Mouse (Mus musculus): Measurements from ENCODE around the gene Adam33. TPM values are rescaled to one million over a fixed set of nuclear protein-coding genes. Genes with fewer than 3 reads are reported as not detected.

Gene Adam33
- polyA plus RNA-seq, 1 experiment from 2014 or later: 0.37 TPM

DNA sequence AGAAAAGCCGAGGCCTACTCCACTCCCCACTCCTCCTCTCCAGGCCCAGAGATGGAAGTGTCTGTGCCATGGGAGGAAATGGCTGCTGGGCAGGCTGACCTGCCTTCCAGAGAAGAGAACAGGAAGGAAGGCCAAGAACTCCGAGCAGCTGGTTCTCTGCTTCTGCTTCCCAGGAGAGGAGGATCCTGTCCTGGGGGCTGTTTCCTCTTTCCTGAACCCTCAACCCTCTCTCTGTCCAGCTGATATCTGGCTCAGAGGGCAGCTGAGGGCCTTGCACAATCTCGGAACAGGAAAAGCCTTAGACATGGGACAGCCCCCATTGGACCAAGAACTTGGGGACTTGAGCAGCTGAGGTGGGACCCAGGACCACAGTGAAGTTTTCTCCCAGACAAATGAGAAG lies 27.2 kb upstream of the Adam33 start:
- ATAC-seq (ENCODE audit: insufficient read depth, low FRiP score, low TSS enrichment): no peak
- no peak overlapping the region for H3K27ac ChIP-seq (ENCODE audit: low read depth, low read length)

GRCm38 (mm10) chr2:131089634-131090033 lies 26.0 kb upstream of the Adam33 start:
- Histone ChIP-seq H3K36me3 (ENCODE audit: control insufficient read depth, insufficient read depth, low read length) (no peaks in the 10 kb centered on the region), H3K27me3 (ENCODE audit: control insufficient read depth, insufficient read depth, low read length) (no peaks in the 10 kb centered on the region), H3K9me3 (ENCODE audit: control insufficient read depth, low read length) (no peaks in the 10 kb centered on the region), H3K4me2 (ENCODE audit: low read depth) (no peak overlapping the region), H3K4me1 (ENCODE audit: control insufficient read depth, insufficient read depth, low read length) (no peaks in the 10 kb centered on the region), H3K4me3 (ENCODE audit: low read depth, low read length) (no peak overlapping the region), H3K27ac (ENCODE audit: low read depth, low read length) (no peak overlapping the region), H3K9ac (ENCODE audit: low read length) (no peak overlapping the region)
- WGBS: 95% methylated on average over 1 of the region's 1 CpGs
- ATAC-seq (ENCODE audit: insufficient read depth, low FRiP score, low TSS enrichment) (no peak), DNase-seq (ENCODE audit: low spot score) (no peak)

More for the DNA sequence above, 27.2 kb upstream of the Adam33 start:
- Histone ChIP-seq H3K4me1 (ENCODE audit: control insufficient read depth, insufficient read depth, low read length) (no peaks in the 10 kb centered on the region), H3K9ac (ENCODE audit: low read length) (no peak overlapping the region), H3K4me3 (ENCODE audit: low read depth, low read length) (no peak overlapping the region), H3K9me3 (ENCODE audit: control insufficient read depth, low read length) (no peaks in the 10 kb centered on the region), H3K4me2 (ENCODE audit: low read depth) (no peak overlapping the region), H3K36me3 (ENCODE audit: control insufficient read depth, insufficient read depth, low read length) (no peaks in the 10 kb centered on the region), H3K27me3 (ENCODE audit: control insufficient read depth, insufficient read depth, low read length) (no peaks in the 10 kb centered on the region)
- 78% methylated on average over 3 of the region's 3 CpGs for WGBS
- DNase-seq (ENCODE audit: low spot score): no peak

GRCm38 (mm10) chr2:131088581-131088980 lies 25.0 kb upstream of the Adam33 start:
- Histone ChIP-seq H3K9me3 (ENCODE audit: control insufficient read depth, low read length) (no peaks in the 10 kb centered on the region), H3K9ac (ENCODE audit: low read length) (no peak overlapping the region), H3K27ac (ENCODE audit: low read depth, low read length) (no peak overlapping the region), H3K27me3 (ENCODE audit: control insufficient read depth, insufficient read depth, low read length) (no peaks in the 10 kb centered on the region), H3K36me3 (ENCODE audit: control insufficient read depth, insufficient read depth, low read length) (no peaks in the 10 kb centered on the region), H3K4me2 (ENCODE audit: low read depth) (no peak overlapping the region), H3K4me1 (ENCODE audit: control insufficient read depth, insufficient read depth, low read length) (no peaks in the 10 kb centered on the region), H3K4me3 (ENCODE audit: low read depth, low read length) (no peak overlapping the region)
- ATAC-seq (ENCODE audit: insufficient read depth, low FRiP score, low TSS enrichment) (no peak), DNase-seq (ENCODE audit: low spot score) (no peak)
- 76% methylated on average over 4 of the region's 4 CpGs for WGBS

DNA sequence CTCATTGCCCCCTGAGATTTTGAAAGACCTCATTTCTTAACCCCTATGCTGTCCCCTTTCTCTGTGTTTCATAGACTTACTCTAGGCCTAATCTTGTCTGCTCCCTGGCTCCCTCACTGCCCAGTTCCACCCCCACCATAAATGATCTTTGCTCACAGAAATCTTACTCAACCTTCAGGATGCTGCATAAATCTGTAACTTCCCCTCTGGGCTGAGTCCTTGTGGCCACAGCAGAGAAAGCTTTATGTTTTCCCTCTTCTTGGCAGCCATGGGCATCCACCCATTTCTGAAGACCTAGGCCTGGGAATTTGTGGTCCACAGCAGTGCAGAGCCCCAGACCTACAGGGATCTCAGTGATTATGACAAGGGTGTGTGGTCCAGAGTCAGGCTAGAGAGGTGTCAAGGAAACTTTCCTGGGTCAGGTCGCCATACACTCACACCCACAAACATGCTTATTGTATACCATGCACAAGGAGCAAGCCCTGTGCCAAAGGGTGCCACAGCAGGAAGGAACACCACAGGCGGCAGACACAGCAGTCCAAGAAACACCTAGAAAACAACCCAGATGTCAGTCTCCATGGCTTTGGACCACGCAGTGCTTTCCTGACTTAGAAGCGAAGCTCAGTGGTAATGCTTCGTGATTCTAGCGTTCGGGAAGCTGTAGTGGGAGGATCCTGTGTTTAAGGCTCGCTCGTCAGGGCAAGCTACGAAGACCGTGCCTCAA lies 23.2 kb upstream of the Adam33 start, which contains the start of gene Siglec1:
Gene Siglec1, minus strand, starts transcription at position 99 of the 724 bp plus-strand sequence.
- no peaks in the 10 kb centered on the region for H3K9me3 ChIP-seq (ENCODE audit: control insufficient read depth, low read length)
- no peak within 1 kb of the TSS for H3K27ac ChIP-seq (ENCODE audit: low read depth, low read length)
- ATAC-seq (ENCODE audit: insufficient read depth, low FRiP score, low TSS enrichment): no peak
- DNase-seq (ENCODE audit: low spot score): no peak
- WGBS: 88% methylated on average over 11 of the region's 11 CpGs
- no peak within 1 kb of the TSS for H3K4me2 ChIP-seq (ENCODE audit: low read depth)
- no peaks in the 10 kb centered on the region for H3K36me3 ChIP-seq (ENCODE audit: control insufficient read depth, insufficient read depth, low read length)
- H3K9ac ChIP-seq (ENCODE audit: low read length): no peak within 1 kb of the TSS
- H3K4me3 ChIP-seq (ENCODE audit: low read depth, low read length): no peak within 1 kb of the TSS
- H3K4me1 ChIP-seq (ENCODE audit: control insufficient read depth, insufficient read depth, low read length): no peaks in the 10 kb centered on the region
- H3K27me3 ChIP-seq (ENCODE audit: control insufficient read depth, insufficient read depth, low read length): no peaks in the 10 kb centered on the region

GRCm38 (mm10) chr2:131084206-131084605 lies 20.6 kb upstream of the Adam33 start:
- no peak for ATAC-seq (ENCODE audit: insufficient read depth, low FRiP score, low TSS enrichment)

DNA sequence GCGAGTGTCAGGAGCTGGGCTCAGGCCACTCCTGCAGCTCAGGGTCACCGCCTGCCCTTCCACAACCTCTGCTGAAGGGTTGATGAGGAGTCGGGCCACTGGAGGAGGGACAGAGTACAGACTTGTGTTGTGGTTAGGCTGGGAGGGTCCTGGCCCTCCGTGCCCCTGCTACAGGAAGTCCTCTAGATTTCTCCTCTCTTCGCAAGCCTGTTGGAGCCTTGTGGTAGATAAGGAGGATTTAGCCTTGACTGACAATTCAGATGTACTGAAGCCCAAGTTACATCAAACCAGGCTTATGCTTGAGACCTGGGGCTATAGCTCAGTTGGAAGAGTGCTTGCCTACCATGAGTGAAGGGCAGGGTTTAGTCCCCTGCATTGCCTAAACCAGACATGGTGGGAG lies 16.9 kb upstream of the Adam33 start:
- Histone ChIP-seq H3K4me3 (ENCODE audit: low read depth, low read length) (no peak overlapping the region), H3K27ac (ENCODE audit: low read depth, low read length) (no peak overlapping the region), H3K4me1 (ENCODE audit: control insufficient read depth, insufficient read depth, low read length) (no peaks in the 10 kb centered on the region), H3K9me3 (ENCODE audit: control insufficient read depth, low read length) (no peaks in the 10 kb centered on the region), H3K36me3 (ENCODE audit: control insufficient read depth, insufficient read depth, low read length) (no peaks in the 10 kb centered on the region), H3K27me3 (ENCODE audit: control insufficient read depth, insufficient read depth, low read length) (no peaks in the 10 kb centered on the region), H3K9ac (ENCODE audit: low read length) (no peak overlapping the region), H3K4me2 (ENCODE audit: low read depth) (no peak overlapping the region)
- no peak for DNase-seq (ENCODE audit: low spot score)
- WGBS: 82% methylated on average over 5 of the region's 5 CpGs
- no peak for ATAC-seq (ENCODE audit: insufficient read depth, low FRiP score, low TSS enrichment)

More at GRCm38 (mm10) chr2:131084206-131084605, 20.6 kb upstream of the Adam33 start:
- Histone ChIP-seq H3K4me3 (ENCODE audit: low read depth, low read length) (no peak overlapping the region), H3K27me3 (ENCODE audit: control insufficient read depth, insufficient read depth, low read length) (no peaks in the 10 kb centered on the region), H3K27ac (ENCODE audit: low read depth, low read length) (no peak overlapping the region), H3K9ac (ENCODE audit: low read length) (no peak overlapping the region), H3K4me1 (ENCODE audit: control insufficient read depth, insufficient read depth, low read length) (no peaks in the 10 kb centered on the region), H3K9me3 (ENCODE audit: control insufficient read depth, low read length) (no peaks in the 10 kb centered on the region), H3K36me3 (ENCODE audit: control insufficient read depth, insufficient read depth, low read length) (no peaks in the 10 kb centered on the region), H3K4me2 (ENCODE audit: low read depth) (no peak overlapping the region)
- DNase-seq (ENCODE audit: low spot score): no peak
- WGBS: 84% methylated on average over 4 of the region's 4 CpGs

DNA sequence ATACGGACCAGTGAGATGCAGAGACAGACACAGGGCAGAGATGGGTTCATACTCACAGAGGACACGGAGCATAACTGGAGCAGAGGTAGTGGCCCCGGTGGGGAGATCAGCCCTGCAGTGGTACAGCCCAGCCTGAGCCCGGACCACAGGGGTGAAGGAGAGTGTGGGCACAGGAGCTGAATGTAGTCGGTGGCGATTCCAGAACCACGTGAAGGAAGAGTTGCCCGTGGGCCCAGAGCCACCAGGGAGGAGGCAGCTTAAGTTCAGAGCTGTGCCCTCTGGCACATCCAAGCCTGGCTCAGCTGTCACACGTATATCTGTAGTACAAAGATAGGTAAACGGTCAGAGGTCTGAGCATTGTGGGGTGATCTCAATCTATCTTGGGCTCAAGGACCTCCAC lies 8.9 kb upstream of the Adam33 start:
- H3K4me3 ChIP-seq (ENCODE audit: low read depth, low read length): no peak overlapping the region
- H3K4me2 ChIP-seq (ENCODE audit: low read depth): no peak overlapping the region
- 86% methylated on average over 10 of the region's 10 CpGs for WGBS
- no peak overlapping the region for H3K27ac ChIP-seq (ENCODE audit: low read depth, low read length)
- H3K4me1 ChIP-seq (ENCODE audit: control insufficient read depth, insufficient read depth, low read length): no peaks in the 10 kb centered on the region
- H3K9me3 ChIP-seq (ENCODE audit: control insufficient read depth, low read length): no peaks in the 10 kb centered on the region
- DNase-seq (ENCODE audit: low spot score): no peak
- no peak for ATAC-seq (ENCODE audit: insufficient read depth, low FRiP score, low TSS enrichment)
- H3K27me3 ChIP-seq (ENCODE audit: control insufficient read depth, insufficient read depth, low read length): no peaks in the 10 kb centered on the region
- no peak overlapping the region for H3K9ac ChIP-seq (ENCODE audit: low read length)
- no peaks in the 10 kb centered on the region for H3K36me3 ChIP-seq (ENCODE audit: control insufficient read depth, insufficient read depth, low read length)

GRCm38 (mm10) chr2:131067481-131067880 lies 3.9 kb upstream of the Adam33 start:
- ATAC-seq (ENCODE audit: insufficient read depth, low FRiP score, low TSS enrichment) (no peak), DNase-seq (ENCODE audit: low spot score) (no peak)
- Histone ChIP-seq H3K4me2 (ENCODE audit: low read depth) (no peak overlapping the region), H3K4me1 (ENCODE audit: control insufficient read depth, insufficient read depth, low read length) (peaks cover 3% of the 10 kb centered on the region; the same call in 1 of the 2 replicates), H3K4me3 (ENCODE audit: low read depth, low read length) (no peak overlapping the region), H3K9me3 (ENCODE audit: control insufficient read depth, low read length) (no peaks in the 10 kb centered on the region), H3K9ac (ENCODE audit: low read length) (no peak overlapping the region), H3K36me3 (ENCODE audit: control insufficient read depth, insufficient read depth, low read length) (no peaks in the 10 kb centered on the region), H3K27ac (ENCODE audit: low read depth, low read length) (no peak overlapping the region), H3K27me3 (ENCODE audit: control insufficient read depth, insufficient read depth, low read length) (peaks cover 12% of the 10 kb centered on the region)
- WGBS: 80% methylated on average over 6 of the region's 6 CpGs

DNA sequence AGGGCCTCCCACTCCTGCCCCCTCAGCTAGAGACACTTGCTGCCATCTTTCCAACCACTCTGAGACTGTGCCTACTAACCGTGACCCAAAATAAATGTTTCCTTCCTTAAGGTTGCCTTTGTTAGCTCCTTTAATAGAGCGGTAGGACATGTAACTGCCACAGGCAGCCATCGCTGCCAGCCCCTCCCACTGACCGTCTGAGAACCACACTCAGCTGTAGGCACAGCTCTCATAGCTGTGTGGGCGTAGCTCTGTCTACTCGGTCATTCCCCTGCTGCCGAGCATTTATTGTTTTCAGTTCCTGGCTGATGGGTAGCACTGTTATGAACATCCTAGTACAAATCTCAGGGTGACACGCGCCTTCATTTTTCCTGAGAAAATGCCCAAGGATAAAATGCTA lies 2.7 kb upstream of the Adam33 start:
- Histone ChIP-seq H3K27ac (ENCODE audit: low read depth, low read length) (no peak overlapping the region), H3K36me3 (ENCODE audit: control insufficient read depth, insufficient read depth, low read length) (no peaks in the 10 kb centered on the region), H3K9me3 (ENCODE audit: control insufficient read depth, low read length) (no peaks in the 10 kb centered on the region), H3K9ac (ENCODE audit: low read length) (no peak overlapping the region), H3K4me3 (ENCODE audit: low read depth, low read length) (no peak overlapping the region), H3K27me3 (ENCODE audit: control insufficient read depth, insufficient read depth, low read length) (peaks cover 13% of the 10 kb centered on the region), H3K4me1 (ENCODE audit: control insufficient read depth, insufficient read depth, low read length) (peaks cover 3% of the 10 kb centered on the region; the same call in 1 of the 2 replicates), H3K4me2 (ENCODE audit: low read depth) (no peak overlapping the region)
- WGBS: 76% methylated on average over 9 of the region's 9 CpGs
- no peak for ATAC-seq (ENCODE audit: insufficient read depth, low FRiP score, low TSS enrichment)
- DNase-seq (ENCODE audit: low spot score): no peak

Data from neural tube, embryonic 11.5 days (tissue).